In the genomic region with DNA sequence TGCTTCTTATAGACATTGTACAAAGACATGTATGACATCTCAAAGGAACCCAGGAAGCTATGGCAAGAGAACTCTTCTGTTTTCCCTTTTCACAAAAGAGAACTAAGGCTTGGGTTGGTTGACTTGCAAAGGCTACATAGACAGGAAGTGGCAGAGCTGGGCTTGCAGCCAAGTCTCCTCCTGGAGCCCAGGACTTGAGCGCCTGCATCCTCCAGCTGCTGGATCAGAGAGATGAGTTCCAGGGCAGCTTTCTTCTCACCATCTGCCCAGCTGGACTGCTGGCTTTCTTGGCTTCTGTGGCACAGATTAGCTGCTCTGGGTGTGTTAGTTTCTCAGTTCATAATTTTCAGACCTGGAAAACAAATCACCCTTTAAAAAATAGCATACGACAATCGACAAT, we compare ENCODE assay signal across 11 mouse cellular contexts.
DNase-seq lines count a peak whose midpoint lies in the region; ATAC-seq and TF ChIP-seq lines count a peak whose summit lies in the region.
"Had no signal": no experiment of that assay in that cellular context is flagged by ENCODE, and none has a peak within 500 bp of the region (broad histone marks: within the 10 kb centered on the region; RNA-seq: fewer than 3 reads in every experiment).

No protein-coding gene starts in this region.

- H3K4me3 ChIP-seq in hindbrain, postnatal 0 days (ENCODE audit: low read length): no peak overlapping the region
- no peak overlapping the region for H3K4me3 ChIP-seq in hindbrain, embryonic 12.5 days
- H3K4me3 ChIP-seq in myocyte: no peak overlapping the region
- H3K4me3 ChIP-seq: embryonic facial prominence, embryonic 13.5 days; megakaryocyte, embryonic 14.5 days had no signal

- H3K36me3 ChIP-seq in hindbrain, postnatal 0 days (ENCODE audit: insufficient read depth, low read length): no peaks in the 10 kb centered on the region
- H3K36me3 ChIP-seq in hindbrain, embryonic 12.5 days: no peaks in the 10 kb centered on the region
- H3K36me3 ChIP-seq in myocyte (ENCODE audit: control insufficient read depth, insufficient read depth): no peaks in the 10 kb centered on the region
- H3K36me3 ChIP-seq: embryonic facial prominence, embryonic 13.5 days had no signal

- no peaks in the 10 kb centered on the region for H3K79me2 ChIP-seq in myocyte (ENCODE audit: control insufficient read depth, insufficient read depth)

- H3K9ac ChIP-seq in hindbrain, postnatal 0 days (replicated peaks; ENCODE audit: low read length): no peak overlapping the region
- H3K9ac ChIP-seq in hindbrain, embryonic 12.5 days: no peak overlapping the region
- H3K9ac ChIP-seq: embryonic facial prominence, embryonic 13.5 days had no signal

- no peak for TF ChIP-seq CTCF in hindbrain, postnatal 0 days (IDR thresholded peaks at IDR 0.05; ENCODE audit: low read depth)

- no peak for TF ChIP-seq POLR2A in myocyte (IDR thresholded peaks at IDR 0.05; ENCODE audit: insufficient read length, low read depth)

- no peak overlapping the region; the same call in 1 of the 2 replicates for H3K27ac ChIP-seq in hindbrain, postnatal 0 days
- H3K27ac ChIP-seq in hindbrain, embryonic 12.5 days: no peak overlapping the region
- H3K27ac ChIP-seq: embryonic facial prominence, embryonic 13.5 days had no signal

- H3K27me3 ChIP-seq in hindbrain, postnatal 0 days (ENCODE audit: insufficient read depth, low read length): no peaks in the 10 kb centered on the region
- H3K27me3 ChIP-seq in hindbrain, embryonic 12.5 days: no peaks in the 10 kb centered on the region
- H3K27me3 ChIP-seq in myocyte (ENCODE audit: control insufficient read depth, insufficient read depth, insufficient read length): no peaks in the 10 kb centered on the region
- H3K27me3 ChIP-seq: embryonic facial prominence, embryonic 13.5 days; megakaryocyte, embryonic 14.5 days had no signal

- DNase-seq in hindbrain, postnatal 0 days (ENCODE audit: low spot score): peak; percentile 81
- DNase-seq in lung, postnatal 14 days: peak; percentile 5
- no peak for DNase-seq in lung, postnatal 36 days
- peak; percentile 51 to 56 for DNase-seq in cerebellum, adult 18-20 months
- no peak for DNase-seq in thymus, postnatal 14 days

- H3K9me3 ChIP-seq in hindbrain, postnatal 0 days (ENCODE audit: low read length): no peaks in the 10 kb centered on the region
- H3K9me3 ChIP-seq in hindbrain, embryonic 12.5 days (replicated peaks): no peaks in the 10 kb centered on the region
- H3K9me3 ChIP-seq: embryonic facial prominence, embryonic 13.5 days had no signal

- 59% methylated on average over 3 of the region's 3 CpGs for WGBS in hindbrain, postnatal 0 days
- 86% methylated on average over 3 of the region's 3 CpGs for WGBS in hindbrain, embryonic 12.5 days

- H3K4me2 ChIP-seq in hindbrain, postnatal 0 days (ENCODE audit: low read depth, low read length): no peak overlapping the region
- H3K4me2 ChIP-seq in hindbrain, embryonic 12.5 days (replicated peaks): no peak overlapping the region
- H3K4me2 ChIP-seq in myocyte (ENCODE audit: low read depth): peak overlapping the region; percentile 36
- H3K4me2 ChIP-seq: embryonic facial prominence, embryonic 13.5 days; heart, embryonic 11.5 days had no signal

- H3K4me1 ChIP-seq in hindbrain, postnatal 0 days (ENCODE audit: insufficient read depth, low read length): no peaks in the 10 kb centered on the region
- H3K4me1 ChIP-seq in hindbrain, embryonic 12.5 days: no peaks in the 10 kb centered on the region
- H3K4me1 ChIP-seq: embryonic facial prominence, embryonic 13.5 days; megakaryocyte, embryonic 14.5 days had no signal

- no peak overlapping the region for H3ac ChIP-seq in myocyte (ENCODE audit: control insufficient read depth, insufficient read length)

- ATAC-seq in hindbrain, postnatal 0 days: 0 out of 2 replicates have a peak, but pooled peaks have one; percentile 47
- no peak for ATAC-seq in hindbrain, embryonic 12.5 days (ENCODE audit: low FRiP score)
- ATAC-seq in erythroblast, adult 5-6 weeks (replicated peaks; ENCODE audit: low FRiP score, poor library complexity, severe bottlenecking): no peak

TF ChIP-seq in myocyte, 11 proteins besides CTCF, POLR2A, EP300 and RAD21:
- no peak for TF ChIP-seq REST (IDR thresholded peaks at IDR 0.05; ENCODE audit: insufficient read depth, insufficient read length)
- TF ChIP-seq MYOG (IDR thresholded peaks at IDR 0.05; ENCODE audit: control insufficient read depth in 1 of 3, insufficient read depth in 1 of 3, insufficient read length in 2 of 3, low read depth in 2 of 3): no peak
- no peak for TF ChIP-seq USF1 (IDR thresholded peaks at IDR 0.05; ENCODE audit: low read depth)
- no peak for TF ChIP-seq TCF12 (IDR thresholded peaks at IDR 0.05; ENCODE audit: insufficient read depth, poor library complexity, severe bottlenecking)
- TF ChIP-seq TCF3 (IDR thresholded peaks at IDR 0.05; ENCODE audit: insufficient read length, low read depth): no peak
- TF ChIP-seq MYOD1 (IDR thresholded peaks at IDR 0.05; ENCODE audit: control insufficient read depth in 1 of 3, insufficient read length in 2 of 3, low read depth in 2 of 3): no peak
- TF ChIP-seq MAX (IDR thresholded peaks at IDR 0.05; ENCODE audit: low read depth): no peak
- TF ChIP-seq CEBPB (IDR thresholded peaks at IDR 0.05; ENCODE audit: insufficient read depth, poor library complexity, severe bottlenecking): no peak
- no peak for TF ChIP-seq E2F4 (IDR thresholded peaks at IDR 0.05; ENCODE audit: insufficient read depth)
- TF ChIP-seq POLR2AphosphoS2 (IDR thresholded peaks at IDR 0.05; ENCODE audit: insufficient read length, low read depth): no peak
- TF ChIP-seq SRF (IDR thresholded peaks at IDR 0.05; ENCODE audit: control insufficient read depth, insufficient read length, low read depth): no peak

Comparison
In these comparisons a context has a peak if more than half of its experiments do, and no peak if none do; other contexts are left out.
1. DNase-seq: peak in hindbrain, postnatal 0 days (single experiment), lung, postnatal 14 days (single experiment) and cerebellum, adult 18-20 months (2 of 2); none in lung, postnatal 36 days (single experiment) and thymus, postnatal 14 days (single experiment).